Mouse (Mus musculus): ENCODE measurements around the gene Ubac2.

The Ubac2 gene

DNA sequence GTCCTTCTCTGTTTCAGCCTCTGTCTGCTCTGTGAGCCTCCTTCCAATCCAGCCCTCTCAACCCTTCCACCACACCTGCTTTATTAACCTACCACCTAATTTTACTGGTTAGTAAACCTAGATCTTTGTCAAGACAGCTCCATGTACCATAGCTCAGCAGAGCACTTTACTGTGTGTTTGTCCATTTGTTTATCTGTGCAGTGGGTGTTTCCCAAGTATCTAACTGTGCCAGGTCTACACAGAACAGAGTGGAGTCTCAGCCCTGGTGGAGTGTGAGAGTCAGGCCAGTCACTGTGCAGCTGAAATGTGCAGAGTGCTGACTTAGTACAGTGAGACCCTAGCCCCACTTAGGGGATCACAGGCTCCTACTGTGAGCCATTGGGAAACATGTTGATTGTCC lies 125.4 kb downstream of the Ubac2 start:
- DNase-seq (ENCODE audit: low spot score), result no peak

- DNase-seq (ENCODE audit: low spot score), result no peak
Measured at GRCm38 (mm10) chr14:122008261-122008660, 129.8 kb downstream of the Ubac2 start.

DNA sequence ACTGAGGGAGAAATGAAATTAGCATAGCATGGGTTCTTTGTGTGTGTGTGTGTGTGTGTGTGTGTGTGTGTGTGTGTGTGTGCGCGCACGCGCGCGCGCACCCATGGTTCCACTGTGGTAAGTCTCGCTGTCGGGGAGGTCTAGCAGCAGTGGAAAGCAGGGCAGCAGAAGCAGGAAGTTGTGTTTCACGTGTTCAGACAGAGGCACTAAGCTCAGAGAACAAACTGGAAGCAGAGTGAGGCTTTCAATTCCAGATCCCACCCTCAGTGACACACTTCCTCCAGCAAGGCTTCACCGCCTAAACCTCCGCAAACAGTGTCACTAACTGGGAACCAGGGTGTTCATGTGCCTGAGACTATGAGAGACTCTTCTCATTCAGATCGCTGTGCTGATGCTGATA lies 131.1 kb downstream of the Ubac2 start:
- no peak for DNase-seq (ENCODE audit: low spot score)

DNA sequence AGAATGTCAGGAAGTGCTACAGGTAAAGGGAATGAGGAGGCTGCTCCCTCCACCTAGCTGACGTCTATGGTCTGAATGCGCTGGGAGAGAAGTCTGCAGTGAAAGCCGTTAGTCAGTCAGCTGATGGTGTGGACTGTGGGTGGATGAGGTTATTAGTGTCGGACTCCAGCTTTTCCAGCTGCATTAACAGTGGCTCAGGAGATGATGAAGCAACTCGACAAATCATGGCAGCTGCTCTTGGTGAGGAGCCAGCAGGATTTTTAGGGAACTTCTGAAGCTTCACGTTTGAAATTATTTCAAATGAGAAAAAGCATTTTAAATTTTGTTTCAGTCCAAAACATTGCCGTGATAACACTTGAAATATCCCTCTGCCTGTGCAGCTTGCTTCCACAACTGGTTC lies 131.9 kb downstream of the Ubac2 start:
- no peak for DNase-seq (ENCODE audit: low spot score)

GRCm38 (mm10) chr14:122011768-122012167 lies 133.3 kb downstream of the Ubac2 start:
- no peak for DNase-seq (ENCODE audit: low spot score)

DNA sequence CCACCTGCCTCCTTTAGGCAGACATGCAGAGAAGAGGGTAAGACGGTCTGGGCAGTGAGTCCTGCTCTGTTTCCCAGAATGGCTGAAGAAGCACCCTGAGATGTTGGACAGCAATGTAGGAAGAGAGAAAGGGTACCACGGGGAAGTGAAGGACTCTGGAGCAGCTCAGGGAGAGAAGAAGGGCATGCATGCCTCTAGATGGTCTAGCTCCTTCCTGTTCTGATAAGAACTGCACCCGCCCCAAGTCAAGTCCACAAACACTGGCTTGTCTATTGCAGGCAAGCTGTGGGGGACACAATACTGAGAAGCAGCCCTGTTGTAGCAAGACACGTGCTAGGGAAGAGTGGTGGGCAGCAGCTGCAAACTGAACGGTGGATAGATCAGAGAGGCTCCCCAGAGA lies 133.8 kb downstream of the Ubac2 start:
- no peak for DNase-seq (ENCODE audit: low spot score)

DNA sequence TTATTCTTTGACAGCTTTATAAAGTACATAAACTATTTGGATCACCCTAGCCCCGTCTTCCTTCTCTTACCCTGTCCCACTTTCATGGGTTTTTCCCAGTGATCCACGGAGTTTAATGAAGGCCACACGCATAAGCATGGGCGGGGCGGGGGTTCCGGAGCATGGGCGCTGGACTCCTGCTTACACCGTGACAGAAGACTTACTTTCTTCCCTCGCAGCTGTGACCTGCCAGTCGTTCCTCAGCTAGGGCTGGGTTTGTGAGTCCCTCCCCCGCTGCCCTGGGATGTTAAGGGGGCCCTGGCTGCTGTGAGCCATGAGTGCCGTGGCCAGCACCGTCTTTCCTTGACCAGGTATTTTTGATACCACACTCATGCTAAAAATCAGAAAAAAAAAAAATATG lies 134.4 kb downstream of the Ubac2 start:
- no peak for DNase-seq (ENCODE audit: low spot score)

DNA sequence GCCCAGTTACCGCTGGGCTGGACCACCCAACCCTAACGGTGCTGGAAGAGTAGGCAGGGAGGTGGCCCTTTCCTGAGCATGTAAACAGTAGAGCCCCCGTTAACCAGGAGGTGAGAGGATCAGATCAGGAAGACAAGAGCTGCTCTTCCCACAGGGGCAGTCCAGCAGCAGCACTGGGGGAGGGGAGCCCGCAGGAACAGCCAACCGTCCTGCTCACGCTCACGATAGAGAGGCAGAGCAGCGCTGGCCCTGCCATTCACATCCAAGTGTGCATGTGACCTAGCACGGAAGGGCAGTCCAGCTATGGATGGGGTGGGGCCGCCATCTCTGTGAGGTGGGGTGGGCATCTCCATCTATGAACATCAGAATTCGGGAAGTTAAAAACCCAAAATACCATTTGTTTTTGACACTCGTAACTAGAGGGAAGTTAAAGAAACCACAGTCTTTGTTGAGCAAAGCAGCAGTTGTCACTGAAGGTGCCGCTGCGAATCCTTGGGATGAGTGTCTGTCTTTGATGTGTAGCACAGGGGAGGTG lies 135.1 kb downstream of the Ubac2 start:
- no peak for DNase-seq (ENCODE audit: low spot score)

DNA sequence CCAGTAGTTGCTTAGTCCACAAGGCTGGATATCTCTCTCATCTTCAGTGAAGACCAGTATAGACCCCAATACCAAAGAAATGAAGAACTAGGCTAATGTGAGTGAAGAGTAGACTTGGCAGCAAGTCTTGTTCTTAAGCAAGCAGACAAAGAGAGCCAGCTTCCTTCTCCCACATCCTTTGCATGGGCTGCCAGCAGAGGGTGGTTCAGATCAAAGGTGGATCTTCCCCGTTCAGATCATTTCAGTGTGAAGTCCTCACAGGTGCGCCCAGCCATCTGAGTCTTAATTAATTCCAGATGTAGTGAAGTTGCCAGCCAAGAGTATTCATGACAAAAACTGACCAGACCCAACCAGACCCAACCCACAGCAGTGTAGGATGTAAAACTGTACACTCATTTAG lies 139.5 kb downstream of the Ubac2 start:
- DNase-seq (ENCODE audit: low spot score), result no peak

DNA sequence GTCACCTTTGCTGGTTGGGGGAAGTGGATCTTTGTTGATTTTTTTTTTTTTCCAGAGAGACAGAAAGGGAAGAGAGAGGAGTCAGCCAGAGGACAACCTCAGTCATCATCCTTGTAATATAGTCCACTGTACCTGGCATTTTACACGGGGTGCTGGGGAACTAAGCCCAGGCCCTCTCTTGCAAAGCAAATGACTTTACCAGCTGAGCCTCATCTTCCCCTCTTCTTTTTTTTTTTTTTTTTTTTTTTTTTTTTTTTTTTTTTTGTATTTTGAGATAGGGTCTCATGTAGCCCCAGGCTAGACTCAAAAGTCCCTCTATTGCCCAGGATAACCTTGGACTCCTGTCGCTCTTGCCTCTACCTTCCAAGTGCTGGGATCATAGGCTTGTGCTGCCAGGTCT lies 141.0 kb downstream of the Ubac2 start:
- no peak for DNase-seq (ENCODE audit: low spot score)

GRCm38 (mm10) chr14:122020567-122020966 lies 142.1 kb downstream of the Ubac2 start:
- no peak for DNase-seq (ENCODE audit: low spot score)

- no peak for DNase-seq (ENCODE audit: low spot score)
Measured at GRCm38 (mm10) chr14:122023054-122023453, 144.6 kb downstream of the Ubac2 start.

DNA sequence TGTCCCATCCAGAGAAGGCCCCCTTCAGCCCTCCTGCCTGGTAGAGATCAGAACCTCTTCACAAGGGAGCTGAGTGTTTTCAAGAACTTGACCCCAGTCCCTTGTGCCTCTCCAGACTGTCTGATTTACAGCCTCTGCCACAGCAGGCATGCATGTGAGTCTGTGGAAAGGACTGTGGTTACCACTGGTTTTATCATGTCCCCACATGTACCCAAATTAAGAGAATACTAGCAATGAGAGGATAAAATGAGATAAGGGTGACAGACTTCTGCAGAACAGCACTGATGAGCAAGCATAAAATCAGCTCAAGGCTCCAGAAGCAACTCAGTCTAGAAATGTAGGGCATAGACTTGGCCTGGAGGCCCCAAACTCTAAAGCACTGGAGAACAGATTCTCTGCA lies 145.5 kb downstream of the Ubac2 start:
- no peak for DNase-seq (ENCODE audit: low spot score)

DNA sequence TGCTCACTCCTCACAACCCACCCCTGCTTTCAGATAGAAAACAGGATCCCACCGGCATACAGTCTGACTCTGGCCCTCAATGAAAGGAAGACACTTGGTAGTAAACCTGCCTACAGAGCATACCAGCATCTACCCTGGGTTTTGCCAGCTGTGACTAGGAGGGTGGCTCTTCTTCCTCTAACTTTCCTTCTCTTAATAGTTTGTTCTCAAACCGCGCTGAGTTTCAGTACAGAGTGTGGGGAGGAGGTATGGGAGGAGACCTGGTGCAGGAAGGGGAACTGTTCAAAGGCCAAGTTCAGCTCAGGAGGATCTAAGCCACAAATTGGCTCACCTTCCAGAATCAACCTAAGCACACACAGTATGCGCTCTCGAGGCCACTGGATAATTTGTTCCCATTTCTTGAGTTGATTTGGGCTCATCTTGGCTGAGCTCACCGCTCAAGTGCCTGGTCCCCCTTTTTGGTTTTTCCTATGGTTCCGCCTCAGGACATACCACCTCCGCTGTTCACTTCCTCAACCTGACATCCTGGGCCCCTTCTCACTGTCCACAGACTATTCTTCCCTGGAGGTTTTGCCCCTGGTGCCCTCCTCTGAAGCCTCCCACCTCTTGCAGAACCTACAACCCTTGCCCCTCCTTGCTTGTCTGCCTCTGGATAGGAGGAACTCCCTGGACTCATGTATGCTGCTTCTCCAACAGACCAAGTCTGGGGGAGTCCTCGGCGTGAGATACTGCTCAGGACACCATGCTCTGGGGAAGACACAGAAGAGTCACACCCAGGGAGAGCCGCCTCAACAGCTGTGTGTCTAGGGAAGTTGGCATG lies 150.7 kb downstream of the Ubac2 start:
- no peak for DNase-seq (ENCODE audit: low spot score)

DNA sequence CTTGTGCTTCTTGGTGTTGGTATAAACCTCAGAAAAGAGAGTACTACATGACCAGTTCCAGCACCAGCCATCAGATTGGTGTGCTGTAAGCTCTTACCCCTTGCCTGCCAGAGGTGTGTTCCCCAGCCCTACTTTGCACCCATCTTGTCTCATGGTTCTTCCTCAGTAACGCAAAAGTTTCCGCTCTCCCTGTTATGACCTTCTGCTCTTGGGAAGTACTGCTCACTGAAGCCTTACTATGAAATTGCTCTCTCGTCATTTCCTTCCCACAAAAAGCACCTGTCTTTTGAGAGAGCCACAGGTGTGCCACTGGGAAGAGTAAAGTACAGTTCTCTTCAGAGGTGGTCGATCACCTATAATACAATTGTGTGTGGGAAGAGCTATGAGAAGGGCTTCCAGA lies 151.4 kb downstream of the Ubac2 start:
- DNase-seq (ENCODE audit: low spot score), result no peak

- no peak for DNase-seq (ENCODE audit: low spot score)
Measured at GRCm38 (mm10) chr14:122032045-122032444, 153.6 kb downstream of the Ubac2 start.

DNA sequence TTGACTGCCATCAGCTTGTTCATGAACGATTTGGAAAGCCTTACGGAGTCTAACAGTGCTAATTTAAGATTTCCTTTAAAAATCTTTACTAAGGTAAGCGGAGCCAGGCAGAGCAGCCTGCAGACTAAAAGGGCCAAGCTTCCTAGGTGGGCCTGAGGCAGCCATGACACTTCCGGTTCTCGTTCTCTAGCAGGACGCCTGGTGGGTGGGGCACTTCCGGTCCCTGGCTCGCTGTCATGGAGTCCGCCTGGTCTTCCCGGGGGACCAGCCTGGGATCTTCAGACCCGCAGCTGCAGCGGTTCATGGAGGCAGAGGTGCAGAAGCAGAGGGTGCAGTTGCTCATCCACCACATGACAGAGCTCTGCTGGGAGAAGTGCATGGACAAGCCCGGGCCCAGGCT lies 156.0 kb downstream of the Ubac2 start, which contains the start of gene Timm8a2:
Gene Timm8a2, plus strand, starts transcription at position 224 of the 400 bp plus-strand sequence.
- DNase-seq (ENCODE audit: low spot score), result no peak

DNA sequence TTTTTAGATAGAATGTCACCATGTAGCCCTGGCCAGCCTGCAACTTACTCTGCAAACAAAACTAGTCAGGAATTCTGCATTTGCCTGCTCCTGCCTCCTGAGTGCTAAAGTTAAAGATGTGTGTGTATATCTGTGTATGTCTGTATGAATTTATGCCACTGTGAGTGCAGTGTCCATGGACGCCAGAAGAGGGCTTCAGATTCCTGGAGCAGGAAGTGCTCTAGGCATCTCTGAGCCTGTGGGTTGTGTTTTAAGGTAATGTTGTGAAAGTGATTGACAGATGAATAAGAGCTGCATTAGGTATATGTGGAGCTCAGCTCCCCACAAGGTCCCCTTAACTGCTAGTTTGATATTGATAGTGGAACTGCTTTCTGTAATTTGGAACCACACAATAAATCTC lies 156.8 kb downstream of the Ubac2 start:
- no peak for DNase-seq (ENCODE audit: low spot score)

DNA sequence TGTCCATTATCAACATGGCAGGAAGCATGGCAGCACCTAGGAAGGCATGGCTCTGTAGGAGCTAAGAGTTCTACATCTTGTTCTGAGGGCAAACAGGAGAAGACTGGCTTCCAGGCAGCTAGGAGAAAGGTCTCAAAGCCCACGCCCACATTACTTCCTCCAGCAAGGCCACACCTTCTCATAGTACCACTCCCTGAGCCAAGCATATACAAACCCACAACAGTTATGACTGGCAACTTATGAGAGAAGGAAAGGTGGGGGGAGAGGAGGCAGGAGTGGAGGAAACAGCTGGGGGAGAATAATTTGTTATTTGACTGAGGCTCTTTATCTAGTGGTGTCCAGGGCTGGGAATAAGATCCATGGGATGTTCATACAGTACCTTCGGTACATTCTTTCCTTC lies 157.4 kb downstream of the Ubac2 start:
- no peak for DNase-seq (ENCODE audit: low spot score)

GRCm38 (mm10) chr14:122038874-122039647 lies 160.6 kb downstream of the Ubac2 start:
- DNase-seq (ENCODE audit: low spot score), result no peak

GRCm38 (mm10) chr14:122041413-122041825 lies 163.0 kb downstream of the Ubac2 start:
- DNase-seq (ENCODE audit: low spot score), result no peak

- DNase-seq (ENCODE audit: low spot score), result no peak
Measured at GRCm38 (mm10) chr14:122042142-122042694, 163.8 kb downstream of the Ubac2 start.

DNA sequence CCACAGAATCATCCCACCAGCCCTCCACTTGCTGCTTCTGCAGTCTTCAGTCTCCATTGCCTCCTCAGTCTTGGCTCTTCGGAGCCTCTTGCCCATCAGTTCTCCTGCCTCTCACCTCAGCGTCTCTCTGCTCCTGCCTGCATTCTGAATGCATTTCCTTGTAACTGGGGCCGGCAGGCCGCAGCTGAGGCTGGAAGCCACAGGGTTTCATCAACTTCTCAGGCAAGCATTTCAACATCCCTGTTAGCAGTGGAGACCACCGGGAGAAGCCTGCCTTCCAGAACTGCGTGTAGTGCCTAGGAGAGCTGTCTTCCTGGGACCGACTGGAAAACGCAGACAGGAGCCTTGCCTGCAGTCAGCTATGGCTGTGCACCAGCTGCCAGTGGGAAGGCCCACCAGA lies 169.4 kb downstream of the Ubac2 start:
- DNase-seq (ENCODE audit: low spot score), result no peak
